Mouse (Mus musculus) heart, postnatal 14 days (tissue): ENCODE data around the gene Dnah10. TPM values are rescaled to one million over a fixed set of nuclear protein-coding genes. Genes with fewer than 3 reads are reported as not detected.
"Not testable (repeated sequence)": the region's sequence is repeated elsewhere in the genome, so short reads cannot be mapped to it uniquely, and the experiment has no call there.

Experiments used
- DNase-seq, 2 experiments: peaks; one replicate each; pipeline ENCODE4 v3.0.0; 2021 to 2022
- intact Hi-C: fragments of 180-260 bp; cut with DNase I; formaldehyde crosslinking; loops from one replicate; pipeline ENCODE4 v1.15.1; 2025
- long read RNA-seq, 2 experiments: library from polyadenylated mRNA; stranded (forward); transcript quantifications; one replicate each; pipeline ENCODE4 v2.0.0; 2021
- total RNA-seq, 2 experiments: library from RNA; stranded (reverse); gene quantifications; 2 replicates each; pipeline ENCODE4 v1.2.3; 2021

Gene Dnah10
- total RNA-seq: under 1 TPM; 0.05 to 0.14 TPM
- long read RNA-seq, experiment 1: 0 reads
- long read RNA-seq, experiment 2: 0 reads

DNA sequence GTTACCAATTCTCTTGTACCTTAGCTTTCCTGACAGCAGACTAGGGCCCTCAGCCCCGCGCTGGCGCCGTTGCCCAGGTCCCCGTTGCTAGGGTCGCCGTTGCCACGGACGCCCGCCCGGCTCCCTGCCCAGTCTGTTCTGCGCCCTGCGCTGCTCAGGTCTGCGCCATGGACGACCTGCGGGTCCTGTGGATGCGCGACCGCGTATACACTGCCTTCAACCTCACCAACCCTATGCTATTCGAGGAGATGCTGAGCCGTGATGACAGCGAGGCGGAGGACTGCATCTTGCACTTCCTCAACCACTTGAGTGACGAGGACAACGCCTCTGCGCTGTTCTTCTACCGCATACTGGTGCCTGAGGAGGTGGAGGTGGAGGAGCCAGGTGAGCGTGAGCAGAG lies at the start of gene Dnah10:
Gene Dnah10 (plus strand): TSS at position 89 of the 400 bp plus-strand sequence.
- intact Hi-C loops: no loop called here

DNA sequence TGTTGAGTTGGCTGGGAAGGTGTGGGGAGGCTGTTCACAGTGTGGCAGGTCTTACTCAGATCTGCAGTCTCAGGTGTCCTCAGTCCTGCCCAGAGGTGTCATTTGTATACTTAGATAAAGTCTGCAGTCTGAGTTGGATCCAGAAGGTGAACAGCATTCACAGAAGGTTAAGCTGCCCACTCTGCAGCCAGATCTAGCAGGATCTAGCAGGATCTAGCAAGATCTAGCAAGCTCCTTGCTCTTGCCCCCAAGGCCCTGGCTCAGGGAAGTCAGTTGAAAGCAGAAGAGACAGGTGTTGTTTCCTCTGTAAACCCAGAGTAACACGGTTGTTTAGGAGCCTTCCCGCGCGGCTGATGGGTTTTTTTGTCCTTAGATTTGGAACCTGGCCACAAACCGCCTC lies 11.1 kb upstream of the Dnah10 start:
- intact Hi-C loops: no loop called here
- DNase-seq: no peak

More for the DNA sequence above, at the start of gene Dnah10:
- no peak for DNase-seq

DNA sequence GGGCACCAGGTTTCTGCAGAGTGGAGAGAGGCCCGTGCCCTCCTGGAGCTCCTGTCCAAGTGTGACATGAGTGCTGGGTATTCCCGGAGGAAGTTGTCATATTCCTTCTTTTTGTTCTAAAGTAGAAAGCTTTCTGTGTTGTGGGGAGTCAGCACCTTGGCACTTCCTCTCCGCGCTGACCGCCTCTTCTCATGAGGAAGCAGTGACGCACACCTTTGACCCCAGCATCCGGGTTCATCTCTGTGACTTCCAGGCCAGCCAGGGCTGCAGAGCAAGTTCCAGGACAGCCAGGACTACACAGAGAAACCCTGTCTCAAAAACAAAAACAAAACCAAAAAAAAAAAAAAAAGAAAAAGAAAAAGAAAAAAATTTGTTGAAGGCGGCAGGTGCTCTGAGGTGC lies 9.8 kb upstream of the Dnah10 start:
- DNase-seq: peak; percentile 16 to 35
- intact Hi-C loops: no loop called here

DNA sequence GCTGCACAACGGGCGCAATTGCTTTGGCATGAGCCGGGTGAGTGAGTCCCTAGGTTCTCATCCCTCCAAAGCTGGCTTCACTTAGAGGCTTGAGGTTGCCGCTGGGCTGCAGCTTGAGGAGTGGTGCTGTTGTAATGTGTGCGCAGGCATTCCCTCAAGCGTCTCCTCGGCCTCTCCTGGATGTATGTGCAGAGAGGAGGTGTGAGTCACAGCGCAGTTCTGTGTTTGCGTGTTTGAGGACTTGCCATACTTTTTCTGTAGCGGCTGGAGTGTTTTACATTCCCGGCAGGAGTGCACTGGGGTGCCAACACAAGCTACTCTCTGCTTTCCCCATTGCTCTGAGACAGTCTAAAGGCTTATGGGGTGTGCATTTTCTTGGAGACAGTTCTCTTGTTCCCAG lies 6.9 kb upstream of the Dnah10 start:
- intact Hi-C loops: no loop called here
- DNase-seq: no peak

DNA sequence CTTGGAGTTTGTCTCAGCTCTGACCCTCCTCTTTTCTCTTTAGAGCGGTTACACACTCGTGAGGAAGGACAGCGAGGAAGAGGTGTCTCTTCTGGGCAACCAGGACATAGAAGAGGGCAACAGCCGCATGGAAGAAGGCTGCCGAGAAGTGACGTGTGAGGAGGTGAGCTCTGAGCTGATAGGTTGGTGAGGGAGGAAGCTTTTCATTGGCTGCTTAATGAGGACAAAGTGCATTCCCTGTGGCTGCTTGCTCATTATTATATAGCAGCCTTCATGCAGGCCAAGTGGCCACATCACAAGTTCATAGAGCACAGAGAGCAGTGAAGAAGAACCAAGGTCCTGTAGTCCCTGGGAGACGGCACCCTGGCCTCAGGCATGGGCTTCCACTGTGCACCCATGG lies 6.5 kb upstream of the Dnah10 start:
- no peak for DNase-seq
- intact Hi-C loops: no loop called here

DNA sequence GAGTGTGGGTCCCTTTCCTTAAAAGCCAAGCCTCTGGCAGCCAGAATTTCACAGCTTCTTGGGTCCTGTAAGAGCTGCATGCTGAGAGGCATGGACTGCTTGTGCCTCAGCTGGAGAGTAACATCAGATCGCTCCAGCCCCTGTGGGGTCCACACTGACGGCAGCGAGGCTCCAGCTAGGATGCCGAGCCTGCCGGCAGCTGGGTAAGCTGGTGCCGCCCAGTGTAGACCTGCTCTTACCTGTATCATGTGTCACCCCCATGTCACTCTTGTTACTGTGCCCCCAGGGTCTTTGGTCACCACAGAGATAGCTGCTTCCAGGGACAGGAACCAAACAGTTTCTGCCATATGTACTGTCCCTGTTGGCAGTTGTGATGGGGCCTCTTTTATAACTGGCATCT lies 1.8 kb upstream of the Dnah10 start:
- intact Hi-C loops: no loop called here

DNA sequence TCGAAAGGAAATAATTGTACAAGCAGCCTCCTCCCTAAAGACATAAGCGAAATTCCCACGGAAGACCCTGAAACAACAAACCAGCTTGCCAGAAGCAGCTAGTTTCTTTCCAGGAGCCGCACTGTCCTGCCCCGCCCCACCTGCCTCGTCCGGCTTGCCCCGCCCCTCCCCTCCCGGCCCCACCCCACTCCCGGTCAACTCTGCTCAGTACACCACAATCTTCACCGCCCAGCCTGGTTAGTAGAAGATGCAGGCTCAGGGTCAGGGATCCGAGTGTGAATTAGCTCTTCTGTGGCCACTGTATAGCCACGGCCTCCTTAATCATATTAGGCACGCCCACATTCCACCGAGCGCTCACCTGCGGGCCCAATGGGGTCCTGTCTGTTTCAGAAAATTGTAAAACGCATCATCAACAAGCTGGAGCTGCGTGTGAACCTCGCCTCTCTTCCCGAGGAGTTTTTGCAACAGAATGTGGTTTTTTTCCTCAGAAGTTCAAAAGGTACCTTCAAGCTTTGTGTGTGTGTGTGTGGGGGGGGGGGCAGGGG lies 4.8 kb downstream of the Dnah10 start:
- DNase-seq: no peak
- intact Hi-C loops: no loop called here

More for the DNA sequence above, 1.8 kb upstream of the Dnah10 start:
- DNase-seq: no peak

DNA sequence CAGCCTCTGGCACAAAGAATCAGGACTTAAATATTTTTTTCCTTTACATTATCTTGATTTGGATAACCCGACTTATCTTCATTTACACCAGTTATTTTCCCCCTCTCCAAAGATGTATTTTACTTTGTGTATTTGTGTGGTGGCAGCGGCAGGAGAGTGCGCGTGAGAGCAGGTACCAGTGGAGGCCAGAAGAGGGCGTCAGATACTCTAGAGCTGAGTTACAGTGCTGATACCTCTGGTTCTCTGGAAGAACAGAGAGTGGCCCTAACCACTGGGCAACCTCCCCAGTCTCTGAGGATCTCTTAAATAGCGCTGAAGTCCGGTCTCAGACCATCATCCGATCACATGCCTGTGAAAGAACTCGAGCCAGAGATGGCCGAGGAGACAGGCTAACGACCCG lies 9.1 kb downstream of the Dnah10 start:
- intact Hi-C loops: no loop called here
- DNase-seq: no peak

DNA sequence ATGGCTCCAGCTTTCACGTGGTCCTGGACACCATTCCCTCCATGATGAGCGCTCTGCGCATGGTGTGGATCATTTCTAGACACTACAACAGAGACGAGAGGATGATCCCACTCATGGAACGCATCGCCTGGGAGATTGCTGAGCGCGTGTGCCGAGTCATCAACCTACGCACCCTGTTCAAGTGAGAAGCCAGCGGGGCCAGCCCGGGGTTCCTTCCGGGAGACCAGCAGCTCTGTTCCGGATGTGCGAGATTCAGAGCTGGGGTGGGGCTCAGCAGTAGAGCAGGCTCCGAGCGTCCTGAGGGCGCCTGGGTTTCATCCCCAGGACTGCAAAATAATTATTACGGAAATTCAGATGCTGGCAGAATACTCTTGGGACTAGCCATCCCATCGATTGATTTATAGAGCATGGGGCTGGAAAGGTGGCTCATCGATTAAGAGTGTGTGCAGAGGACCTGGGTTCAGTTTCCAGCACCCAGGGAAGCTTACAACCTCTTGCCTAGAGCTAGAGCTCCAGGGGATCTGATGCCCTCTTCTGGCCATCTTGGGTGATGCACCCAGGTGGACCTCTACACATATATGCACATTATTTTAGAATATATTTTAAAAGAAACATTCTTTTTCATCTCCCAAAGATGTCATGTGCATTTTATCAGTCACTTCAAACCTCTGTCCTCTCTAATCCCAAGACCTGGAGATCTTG lies 17.2 kb downstream of the Dnah10 start:
- no peak for DNase-seq
- intact Hi-C loops: no loop called here

DNA sequence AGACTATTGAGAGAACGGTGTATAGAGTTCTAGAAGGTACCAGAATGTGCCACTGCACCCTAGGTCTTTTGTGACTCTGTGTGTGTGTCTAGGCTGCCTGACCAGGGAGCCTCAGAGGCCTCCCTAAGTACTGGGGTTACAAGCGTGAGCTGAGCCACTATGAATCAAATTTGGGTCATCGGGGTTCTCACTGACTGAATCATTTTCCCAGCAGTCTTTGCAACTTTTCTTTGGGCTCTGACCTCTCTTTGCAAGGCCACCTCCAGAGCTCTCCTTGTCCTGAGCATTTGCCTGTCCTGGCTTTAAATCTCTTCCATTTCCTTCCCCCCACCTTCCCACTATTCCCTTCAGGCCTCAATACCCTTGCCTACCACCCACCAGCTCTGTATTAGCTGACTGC lies 19.0 kb downstream of the Dnah10 start:
- intact Hi-C loops: no loop called here
- no peak for DNase-seq

DNA sequence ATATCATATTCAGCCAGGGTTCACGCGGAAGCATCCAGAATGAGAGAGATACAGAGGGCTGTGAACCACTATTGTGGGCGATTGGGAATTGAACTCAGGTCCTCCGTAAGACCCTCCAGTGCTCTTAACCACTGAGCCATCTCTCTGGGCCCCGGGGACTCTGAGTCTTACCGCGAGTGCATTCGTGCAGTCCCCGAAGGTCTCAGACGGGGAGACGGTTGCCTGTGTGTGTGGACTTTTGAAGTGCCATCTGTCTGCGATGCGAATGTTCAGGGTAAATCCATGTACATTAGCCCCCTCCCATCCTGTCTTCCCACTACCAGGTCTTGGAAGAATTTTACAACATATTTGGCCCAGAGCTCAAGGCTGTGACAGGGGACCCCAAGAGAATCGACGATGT lies 21.3 kb downstream of the Dnah10 start:
- intact Hi-C loops: no loop called here
- no peak for DNase-seq

DNA sequence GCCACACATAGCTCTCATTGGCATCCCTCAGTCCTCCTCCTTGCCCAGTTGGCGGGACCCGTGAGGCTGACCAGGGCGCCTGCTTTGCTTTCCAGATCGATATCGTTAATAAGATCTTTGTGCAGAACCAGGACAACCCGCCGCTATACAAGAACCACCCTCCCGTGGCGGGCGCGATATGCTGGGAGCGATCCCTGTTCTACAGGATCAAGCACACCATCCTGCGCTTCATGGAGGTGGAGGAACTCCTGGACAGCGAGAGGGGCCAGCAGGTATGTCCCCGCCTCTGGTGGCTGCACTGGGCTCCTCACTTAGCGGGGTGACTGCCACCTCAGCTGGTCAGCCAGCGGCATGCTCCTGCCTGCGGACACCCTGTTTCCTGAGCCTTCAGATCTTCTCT lies 23.4 kb downstream of the Dnah10 start:
- DNase-seq: no peak
- intact Hi-C loops: no loop called here

DNA sequence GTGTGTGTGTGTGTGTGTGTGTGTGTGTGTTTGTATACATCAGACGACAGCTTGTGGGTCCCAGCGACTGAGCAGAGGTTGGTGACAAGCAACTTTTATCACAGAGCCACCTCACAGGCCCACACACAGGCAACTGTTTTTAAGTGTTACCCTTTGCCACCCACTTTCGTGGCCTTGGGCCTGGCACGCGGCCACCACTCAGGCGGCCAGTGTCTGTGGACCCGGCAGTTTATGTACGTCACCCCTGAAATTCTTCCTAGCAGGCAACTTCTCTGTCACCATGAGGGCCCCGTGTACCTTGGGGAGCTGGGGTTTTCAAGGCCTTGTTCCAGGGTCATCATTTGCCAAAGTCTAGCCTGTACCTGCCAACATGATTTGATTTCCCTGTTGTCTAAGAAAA lies 26.8 kb downstream of the Dnah10 start:
- intact Hi-C loops: no loop called here
- DNase-seq: no peak

DNA sequence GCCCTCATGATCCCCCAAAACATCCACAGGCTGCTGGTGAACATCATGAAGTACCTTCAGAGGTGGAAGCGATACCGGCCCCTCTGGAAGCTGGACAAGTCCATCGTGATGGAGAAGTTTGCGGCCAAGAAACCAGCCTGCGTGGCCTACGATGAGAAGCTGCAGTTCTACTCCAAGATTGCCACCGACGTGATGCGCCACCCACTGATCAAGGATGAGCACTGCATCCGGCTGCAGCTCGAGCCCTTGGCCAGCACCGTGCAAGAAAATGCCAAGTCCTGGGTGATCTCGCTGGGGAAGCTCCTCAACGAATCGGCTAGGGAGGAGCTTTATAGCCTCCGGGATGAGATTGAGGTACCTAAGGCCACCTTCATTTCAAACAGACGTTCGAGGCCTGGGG lies 36.1 kb downstream of the Dnah10 start:
- intact Hi-C loops: no loop called here
- peak in 1 of 2 experiments; percentile 9 for DNase-seq

DNA sequence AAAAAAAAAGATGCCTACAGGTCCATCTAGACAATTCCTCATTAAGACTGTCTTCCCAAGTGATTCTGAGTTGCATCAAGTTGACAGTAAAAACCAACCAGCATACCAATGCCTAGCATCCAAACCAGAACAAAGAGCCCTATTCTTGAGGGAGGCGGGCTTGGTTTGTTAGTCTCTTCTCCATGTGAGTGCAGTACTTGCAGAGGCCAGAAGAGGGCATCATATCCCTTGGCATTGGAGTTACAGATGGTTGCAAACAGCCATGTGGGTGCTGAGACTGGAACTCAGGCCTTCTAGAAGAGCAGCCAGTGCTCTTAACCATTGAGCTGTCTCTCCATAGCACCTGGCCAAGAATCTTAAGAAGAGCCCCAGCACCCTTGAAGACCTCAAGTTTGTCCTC lies 36.9 kb downstream of the Dnah10 start:
- no peak for DNase-seq
- intact Hi-C loops: no loop called here

DNA sequence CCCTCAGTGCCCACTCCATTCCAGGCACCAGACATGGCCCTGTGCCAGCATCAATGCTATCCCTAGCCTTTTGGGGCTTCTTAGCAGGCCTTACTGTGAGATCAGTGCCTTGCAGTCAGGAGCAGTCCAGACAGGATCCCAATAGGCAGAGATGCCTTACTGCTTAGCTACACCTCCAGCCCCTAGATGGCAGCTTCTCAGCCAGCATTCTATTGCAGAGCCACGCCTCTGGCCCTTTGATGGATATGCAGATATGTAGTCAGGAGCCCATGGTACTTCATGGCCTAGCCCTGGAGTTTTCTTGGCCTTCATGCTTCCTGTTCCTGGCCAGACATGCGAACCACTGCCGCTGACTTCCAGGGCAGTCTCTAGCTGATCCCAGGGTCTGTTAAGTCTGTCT lies 49.7 kb downstream of the Dnah10 start:
- no peak for DNase-seq
- intact Hi-C loops: no loop called here

DNA sequence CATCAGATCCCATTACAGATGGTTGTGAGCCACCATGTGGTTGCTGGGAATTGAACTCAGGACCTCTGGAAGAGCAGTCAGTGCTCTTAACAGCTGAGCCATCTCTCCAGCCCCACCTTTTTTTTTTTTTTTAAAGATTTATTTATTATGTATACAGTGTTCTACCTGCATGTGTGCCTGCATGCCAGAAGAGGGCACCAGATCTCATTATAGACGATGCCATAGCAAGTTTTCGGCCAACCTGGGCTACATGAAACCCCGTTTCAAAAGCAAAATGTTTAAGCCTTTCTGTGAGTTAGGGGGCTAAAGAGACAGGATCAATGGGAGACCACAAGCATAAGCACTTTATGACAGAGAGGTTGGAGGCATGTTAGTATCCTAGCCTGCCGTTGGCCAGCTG lies 51.4 kb downstream of the Dnah10 start:
- intact Hi-C loops: loop anchor here (5.0 kb wide), 1 partner anchor 91 kb away; no protein-coding TSS in a partner anchor
- not testable (repeated sequence) for DNase-seq

DNA sequence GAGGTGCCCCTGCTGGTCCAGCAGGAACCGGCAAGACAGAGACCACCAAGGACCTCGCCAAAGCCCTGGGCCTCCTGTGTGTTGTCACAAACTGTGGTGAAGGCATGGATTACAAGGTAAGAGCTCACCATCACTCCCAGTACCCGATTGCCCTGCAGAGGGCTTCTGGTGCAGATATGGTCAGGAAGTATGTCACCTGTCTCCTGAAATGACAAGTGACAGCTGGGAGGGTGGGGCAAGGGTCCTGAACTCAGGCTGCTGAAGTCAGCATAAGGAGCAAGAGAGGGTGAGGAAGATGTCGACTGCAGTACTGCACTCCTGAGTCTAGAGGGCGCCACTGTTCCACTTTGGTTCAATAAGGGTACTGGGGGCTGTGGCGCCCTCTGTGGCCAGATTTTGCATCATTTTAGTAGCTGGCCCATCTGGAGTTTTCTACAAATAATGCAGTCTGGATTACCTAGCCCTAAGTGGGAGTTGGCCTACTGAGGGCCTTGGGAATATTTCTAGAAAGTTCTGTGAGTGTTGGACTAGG lies 52.4 kb downstream of the Dnah10 start:
- peak; percentile 13 to 58 for DNase-seq
- intact Hi-C loops: loop anchor here (5.0 kb wide), 1 partner anchor 90 kb away; no protein-coding TSS in a partner anchor

DNA sequence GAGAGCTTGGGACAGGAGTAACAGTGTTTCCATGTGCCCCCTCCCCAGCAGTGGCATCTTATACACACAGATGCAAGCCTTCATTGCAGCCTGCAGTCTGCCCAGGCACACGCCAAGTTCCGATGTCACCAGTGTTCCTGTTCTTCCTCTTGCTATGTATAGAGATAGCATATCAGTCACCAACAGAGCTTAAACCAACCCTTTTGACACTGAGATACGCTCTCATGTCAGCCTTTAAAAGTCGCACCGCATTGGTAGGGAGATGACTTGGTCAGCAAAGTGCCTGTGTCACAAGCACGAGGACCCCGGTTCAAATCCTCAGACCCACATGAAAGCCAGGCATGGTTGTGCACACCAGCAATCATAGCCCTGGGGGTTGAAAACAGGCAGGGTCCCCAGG lies 55.0 kb downstream of the Dnah10 start:
- no peak for DNase-seq
- intact Hi-C loops: loop anchor here (5.0 kb wide), 1 partner anchor 87 kb away; no protein-coding TSS in a partner anchor

DNA sequence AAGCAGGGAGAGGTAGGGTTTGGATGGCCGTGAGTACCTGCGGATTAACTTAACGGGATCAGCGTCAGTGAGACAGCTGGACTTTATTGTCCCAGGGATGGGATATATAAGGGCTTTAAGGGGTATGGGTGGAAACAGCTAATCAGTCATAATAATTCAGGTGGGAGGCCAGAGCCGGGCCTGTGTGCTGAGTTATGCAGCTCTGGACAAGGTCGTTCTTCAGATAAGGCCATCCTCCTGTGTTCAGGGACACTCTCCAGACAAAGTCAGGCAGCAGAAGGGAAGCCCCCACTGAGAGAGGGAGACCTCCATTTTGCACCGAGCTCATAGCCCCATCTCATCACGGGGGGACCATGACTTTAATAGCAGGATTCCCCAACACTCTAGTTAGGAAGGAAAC lies 56.8 kb downstream of the Dnah10 start:
- intact Hi-C loops: no loop called here
- DNase-seq: no peak

DNA sequence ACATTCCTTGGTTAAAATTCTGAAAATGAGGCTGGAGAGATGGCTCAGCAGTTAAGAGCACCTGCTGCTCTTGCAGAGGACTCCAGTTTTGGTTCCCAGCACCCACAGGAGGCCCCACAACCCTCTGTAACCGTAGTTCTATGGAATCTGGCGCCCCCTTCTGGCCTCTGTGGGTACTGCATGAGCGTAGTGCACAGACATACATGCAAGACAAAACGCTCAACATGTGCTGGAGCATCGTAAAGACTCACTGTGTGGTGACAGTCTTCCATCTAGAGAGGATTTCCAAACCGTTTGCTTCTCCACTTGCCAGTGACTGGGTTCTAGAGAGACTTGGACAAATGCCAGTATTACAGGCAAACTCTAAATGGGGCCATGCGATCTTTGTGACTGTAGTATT lies 60.8 kb downstream of the Dnah10 start:
- DNase-seq: no peak
- intact Hi-C loops: no loop called here

DNA sequence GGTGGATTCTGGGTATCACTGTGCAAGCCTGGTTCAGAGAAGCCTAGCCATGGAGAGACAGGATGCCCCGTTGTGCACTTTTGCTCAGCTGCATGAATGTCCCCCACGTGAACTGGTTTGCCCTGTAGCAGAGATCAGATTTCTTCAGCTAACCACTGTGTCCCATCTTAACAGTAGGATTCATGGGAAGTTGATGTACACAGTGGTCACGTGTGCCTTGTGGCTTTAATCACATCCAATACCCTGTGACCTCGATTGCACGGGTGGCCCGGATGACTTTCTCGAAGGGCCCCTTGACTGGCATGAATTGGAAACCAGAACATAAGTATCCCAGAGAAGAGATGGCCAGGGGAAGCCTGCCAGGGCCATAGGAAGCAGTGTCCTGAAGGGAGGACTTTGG lies 67.2 kb downstream of the Dnah10 start:
- intact Hi-C loops: no loop called here
- DNase-seq: no peak
